Mouse (Mus musculus) embryo, embryonic 10 days (tissue): ENCODE measurements around the gene Nup188.

Experiments used
- DNase-seq: peaks from one replicate; pipeline ENCODE4 v3.0.0-alpha.2; 2015; ENCODE audit warnings: low spot score

Gene Nup188

DNA sequence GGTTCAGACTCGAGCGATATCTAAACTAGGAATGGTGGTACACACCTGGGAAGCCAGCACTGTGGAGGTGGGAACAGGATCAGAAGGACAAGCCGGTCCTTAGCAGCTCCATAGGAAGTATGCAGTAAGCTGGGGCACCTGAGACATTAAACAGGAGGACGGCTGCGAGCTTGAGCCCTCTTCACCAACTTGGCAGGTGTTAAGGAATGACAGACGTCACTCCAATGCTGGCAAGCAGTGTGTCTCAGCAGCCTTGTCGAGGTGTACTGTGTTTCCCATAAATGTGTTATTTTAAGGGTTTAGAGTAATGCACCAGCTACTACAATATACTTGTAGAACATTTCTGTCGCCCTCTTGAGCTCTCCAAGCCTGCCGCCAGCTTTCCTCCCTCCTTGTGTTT is 100.7 kb downstream of the Nup188 start:
- DNase-seq: no peak

DNA sequence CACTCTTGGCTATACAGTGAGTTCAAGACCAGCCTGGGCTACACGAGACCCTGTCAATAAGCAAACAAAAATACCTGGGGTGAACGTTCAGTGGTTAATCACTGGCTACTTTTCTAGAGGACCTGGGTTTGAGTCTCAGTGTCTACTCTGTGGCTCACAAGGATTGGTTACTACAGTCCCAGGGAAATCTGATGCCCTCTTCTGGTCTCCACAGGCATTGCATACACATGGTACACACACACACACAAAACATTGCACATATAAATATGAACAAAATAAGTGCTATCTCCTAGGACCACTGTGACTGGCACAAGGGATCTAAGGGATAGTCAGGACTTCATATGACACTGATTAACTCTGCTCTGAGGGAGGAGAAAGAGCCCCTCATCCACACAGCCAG is 102.8 kb downstream of the Nup188 start:
- no peak for DNase-seq

DNA sequence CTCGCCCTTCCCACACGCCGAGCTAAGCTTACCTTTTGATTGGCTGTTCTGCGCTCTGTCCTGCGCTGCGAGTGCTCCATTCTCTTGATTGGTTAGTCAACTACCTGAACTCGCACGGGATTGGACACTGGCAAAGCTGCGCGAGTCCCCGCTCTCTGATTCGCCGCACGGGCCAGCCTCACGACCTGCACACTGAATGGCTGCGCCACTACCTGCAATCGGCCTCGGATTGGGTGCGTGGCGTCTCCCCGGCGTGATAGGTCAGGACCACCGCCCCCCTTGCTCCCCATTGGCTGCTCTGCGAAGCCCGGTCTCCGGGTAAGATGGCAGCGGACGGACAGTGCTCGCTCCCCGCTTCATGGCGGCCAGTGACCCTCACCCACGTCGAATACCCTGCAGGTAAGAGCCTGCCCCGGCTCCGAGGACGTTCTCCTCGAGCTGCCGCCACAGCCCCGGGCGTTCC is 105.9 kb downstream of the Nup188 start, which contains the start of gene Dolpp1:
Gene Dolpp1, plus strand, starts transcription at position 141 of the 463 bp plus-strand sequence.
- DNase-seq: peak; percentile 99

DNA sequence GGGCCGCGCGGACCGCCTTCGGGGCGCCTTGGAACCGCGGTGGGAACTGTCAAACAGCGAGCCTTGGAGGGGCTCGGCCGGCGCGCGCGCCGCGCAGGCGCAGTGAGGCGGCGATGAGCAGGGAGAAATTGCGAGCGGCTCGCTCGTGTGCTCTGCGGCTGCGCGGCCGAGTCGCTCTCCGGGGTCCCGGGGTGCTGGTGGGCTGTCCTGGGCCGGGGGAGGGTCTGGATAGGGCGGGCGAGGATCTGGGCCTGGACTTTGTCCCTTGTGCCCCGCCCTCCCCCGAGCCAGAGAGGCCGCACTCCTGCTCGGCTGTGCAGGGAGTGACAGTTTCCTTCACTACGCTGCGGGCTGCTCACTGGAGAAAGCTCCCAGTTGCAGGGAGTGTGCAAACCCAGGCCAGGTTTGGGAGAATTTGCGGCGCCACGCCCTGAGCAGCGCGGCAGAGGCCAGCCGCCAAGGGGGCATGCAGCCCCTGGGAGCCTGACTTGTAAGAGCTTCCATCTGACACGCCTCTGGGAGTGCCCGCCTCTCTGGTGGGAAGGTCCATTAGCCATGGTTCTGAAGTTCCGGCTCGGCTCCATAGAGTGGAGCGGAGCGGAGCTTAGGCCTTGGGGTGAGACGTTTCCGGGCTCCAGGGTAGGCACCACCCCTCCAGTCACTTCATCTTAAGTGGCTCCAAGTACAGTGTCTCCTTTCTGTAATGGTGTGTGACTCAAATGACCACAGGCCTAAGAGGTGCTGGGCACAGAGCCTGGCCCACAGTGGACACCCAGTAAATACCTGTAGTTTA is 106.6 kb downstream of the Nup188 start:
- peak; percentile 88 for DNase-seq

DNA sequence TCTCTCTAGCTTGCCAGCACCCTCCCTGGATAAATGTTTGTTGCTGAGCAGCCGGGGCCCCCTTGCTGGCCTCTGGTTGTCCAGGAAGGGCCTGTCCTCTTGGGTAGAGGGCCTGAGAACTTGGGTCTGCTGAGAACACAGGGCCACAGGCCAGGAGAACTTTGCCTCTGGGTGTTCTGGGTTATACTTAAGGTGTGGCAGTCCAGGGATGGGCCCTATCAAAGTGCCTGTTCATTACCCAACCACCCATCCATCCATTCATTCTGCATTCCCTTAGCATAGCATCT is 107.1 kb downstream of the Nup188 start:
- no peak for DNase-seq
